Mouse (Mus musculus): ENCODE results near the gene Apoa2.
A peak's percentile ranks its signal among the peaks of the same experiment; 100 is the strongest.

The Apoa2 gene

GRCm38 (mm10) chr1:171224857-171225256 lies at the start of gene Apoa2:
Gene Apoa2 (plus strand): TSS chr1:171225054.
- DNase-seq (ENCODE audit: low read depth, low spot score): no peak

- no peak for DNase-seq (ENCODE audit: low read depth, low spot score)
These were observed 45.2 kb upstream of the Apoa2 start for GRCm38 (mm10) chr1:171179487-171180171.

- DNase-seq (ENCODE audit: low read depth, low spot score): no peak
These were observed 41.8 kb upstream of the Apoa2 start for GRCm38 (mm10) chr1:171183025-171183424.

- peak; percentile 14 for DNase-seq (ENCODE audit: low read depth, low spot score)
These were observed 41.2 kb upstream of the Apoa2 start for GRCm38 (mm10) chr1:171183620-171184019.

- peak; percentile 69 for DNase-seq (ENCODE audit: low read depth, low spot score)
These were observed 40.5 kb upstream of the Apoa2 start for GRCm38 (mm10) chr1:171184314-171184713.

GRCm38 (mm10) chr1:171185655-171186054 lies 39.2 kb upstream of the Apoa2 start:
- DNase-seq (ENCODE audit: low read depth, low spot score): no peak

GRCm38 (mm10) chr1:171187851-171188700 lies 36.8 kb upstream of the Apoa2 start:
- no peak for DNase-seq (ENCODE audit: low read depth, low spot score)

GRCm38 (mm10) chr1:171189046-171189445 lies 35.8 kb upstream of the Apoa2 start:
- DNase-seq (ENCODE audit: low read depth, low spot score): no peak

GRCm38 (mm10) chr1:171189476-171190114 lies 35.3 kb upstream of the Apoa2 start:
- no peak for DNase-seq (ENCODE audit: low read depth, low spot score)

- no peak for DNase-seq (ENCODE audit: low read depth, low spot score)
These were observed 34.0 kb upstream of the Apoa2 start for GRCm38 (mm10) chr1:171190832-171191231.

GRCm38 (mm10) chr1:171192283-171192682 lies 32.6 kb upstream of the Apoa2 start:
- DNase-seq (ENCODE audit: low read depth, low spot score): no peak

- DNase-seq (ENCODE audit: low read depth, low spot score): no peak
These were observed 31.6 kb upstream of the Apoa2 start for GRCm38 (mm10) chr1:171193093-171193840.

- no peak for DNase-seq (ENCODE audit: low read depth, low spot score)
These were observed 30.7 kb upstream of the Apoa2 start for GRCm38 (mm10) chr1:171193911-171194830.

- DNase-seq (ENCODE audit: low read depth, low spot score): no peak
These were observed 29.6 kb upstream of the Apoa2 start for GRCm38 (mm10) chr1:171195046-171195822.

- DNase-seq (ENCODE audit: low read depth, low spot score): peak; percentile 6
These were observed 28.9 kb upstream of the Apoa2 start, which contains the start of gene Pcp4l1 for GRCm38 (mm10) chr1:171195887-171196397. Gene Pcp4l1 (minus strand): TSS chr1:171196268.

- no peak for DNase-seq (ENCODE audit: low read depth, low spot score)
These were observed 25.3 kb upstream of the Apoa2 start for GRCm38 (mm10) chr1:171199532-171199931.

- DNase-seq (ENCODE audit: low read depth, low spot score): no peak
These were observed 24.1 kb upstream of the Apoa2 start for GRCm38 (mm10) chr1:171200769-171201168.

GRCm38 (mm10) chr1:171203471-171204248 lies 21.2 kb upstream of the Apoa2 start:
- DNase-seq (ENCODE audit: low read depth, low spot score): no peak

GRCm38 (mm10) chr1:171204249-171204644 lies 20.6 kb upstream of the Apoa2 start:
- no peak for DNase-seq (ENCODE audit: low read depth, low spot score)
